Mouse (Mus musculus) heart, postnatal 36 days (tissue): Measurements from ENCODE around the gene Tmigd3. TPM values are rescaled to one million over a fixed set of nuclear protein-coding genes. Genes with fewer than 3 reads are reported as not detected.
"Not testable (repeated sequence)": the region's sequence is repeated elsewhere in the genome, so short reads cannot be mapped to it uniquely, and the experiment has no call there.

Source experiments
- DNase-seq, 2 experiments: peaks; one replicate each; pipeline ENCODE4 v3.0.0; 2021 to 2022
- intact Hi-C: fragments of 180-260 bp; cut with DNase I; formaldehyde crosslinking; loops from one replicate; pipeline ENCODE4 v1.15.1; 2025
- total RNA-seq, 2 experiments: library from RNA; stranded (reverse); gene quantifications; 2 replicates each; pipeline ENCODE4 v1.2.3; 2021

Gene Tmigd3
- total RNA-seq, 2 experiments from 2014 or later, result 0.49 TPM; not detected in 1

GRCm38 (mm10) chr3:105899394-105900147, 28.9 kb downstream of the Tmigd3 start:
- DNase-seq, result peak; percentile 83 to 89
- intact Hi-C loops, result loop anchor here (1.0 to 10.0 kb wide), 4 partner anchors 127 to 445 kb away; partner anchors contain the start of gene Kcnd3

- DNase-seq, result no peak
- intact Hi-C loops, result loop anchor here (10.0 kb wide), 1 partner anchor 445 kb away; the partner anchor contains the start of gene Kcnd3
Measured at GRCm38 (mm10) chr3:105900266-105900665, 29.6 kb downstream of the Tmigd3 start.

- intact Hi-C loops, result loop anchor here (10.0 kb wide), 1 partner anchor 446 kb away; the partner anchor contains the start of gene Kcnd3
- DNase-seq, result no peak
Measured at GRCm38 (mm10) chr3:105900716-105901115, 30.0 kb downstream of the Tmigd3 start.

- intact Hi-C loops, result loop anchor here (10.0 kb wide), 1 partner anchor 447 kb away; the partner anchor contains the start of gene Kcnd3
Measured at GRCm38 (mm10) chr3:105901468-105901867, 30.8 kb downstream of the Tmigd3 start.

DNA sequence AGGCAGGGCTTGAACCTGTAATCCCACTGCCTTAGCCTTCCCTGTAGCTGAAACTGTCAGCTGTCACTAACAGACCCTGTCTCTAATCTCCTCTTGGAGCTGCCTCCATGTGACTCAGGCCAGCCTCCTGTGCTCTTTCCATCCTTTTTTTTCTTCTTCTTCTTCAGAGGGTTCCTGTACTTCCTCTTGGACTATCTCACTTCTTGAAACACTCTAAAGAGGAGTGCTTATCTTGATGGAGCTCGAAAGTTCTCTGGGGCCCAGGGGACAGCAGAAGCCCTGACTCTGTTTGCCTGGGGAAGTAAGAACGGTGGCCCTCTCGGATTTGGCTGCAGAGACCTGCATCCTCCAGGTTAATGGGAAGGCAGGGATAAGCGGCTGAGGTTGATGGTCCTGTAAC, 33.5 kb downstream of the Tmigd3 start:
- intact Hi-C loops, result loop anchor here (10.0 kb wide), 1 partner anchor 449 kb away; the partner anchor contains the start of gene Kcnd3
- DNase-seq, result no peak

More at GRCm38 (mm10) chr3:105901468-105901867, 30.8 kb downstream of the Tmigd3 start:
- no peak for DNase-seq

GRCm38 (mm10) chr3:105904721-105905120, 34.0 kb downstream of the Tmigd3 start:
- no peak for DNase-seq
- intact Hi-C loops, result loop anchor here (10.0 kb wide), 1 partner anchor 450 kb away; the partner anchor contains the start of gene Kcnd3

GRCm38 (mm10) chr3:105907956-105908655, 37.4 kb downstream of the Tmigd3 start:
- no peak for DNase-seq
- intact Hi-C loops, result loop anchor here (10.0 kb wide), 1 partner anchor 453 kb away; the partner anchor contains the start of gene Kcnd3

- intact Hi-C loops, result loop anchor here (10.0 kb wide), 1 partner anchor 454 kb away; the partner anchor contains the start of gene Kcnd3
Measured at GRCm38 (mm10) chr3:105908976-105909375, 38.3 kb downstream of the Tmigd3 start.

GRCm38 (mm10) chr3:105910519-105911190, 40.0 kb downstream of the Tmigd3 start:
- intact Hi-C loops, result no loop called here
- no peak for DNase-seq

More at GRCm38 (mm10) chr3:105908976-105909375, 38.3 kb downstream of the Tmigd3 start:
- DNase-seq, result no peak

- DNase-seq, result no peak
- intact Hi-C loops, result no loop called here
Measured at GRCm38 (mm10) chr3:105912097-105912880, 41.6 kb downstream of the Tmigd3 start.

GRCm38 (mm10) chr3:105913839-105914681, 43.4 kb downstream of the Tmigd3 start:
- no peak for DNase-seq
- intact Hi-C loops, result no loop called here

- intact Hi-C loops, result no loop called here
- DNase-seq, result no peak
Measured at GRCm38 (mm10) chr3:105915281-105915680, 44.6 kb downstream of the Tmigd3 start.

DNA sequence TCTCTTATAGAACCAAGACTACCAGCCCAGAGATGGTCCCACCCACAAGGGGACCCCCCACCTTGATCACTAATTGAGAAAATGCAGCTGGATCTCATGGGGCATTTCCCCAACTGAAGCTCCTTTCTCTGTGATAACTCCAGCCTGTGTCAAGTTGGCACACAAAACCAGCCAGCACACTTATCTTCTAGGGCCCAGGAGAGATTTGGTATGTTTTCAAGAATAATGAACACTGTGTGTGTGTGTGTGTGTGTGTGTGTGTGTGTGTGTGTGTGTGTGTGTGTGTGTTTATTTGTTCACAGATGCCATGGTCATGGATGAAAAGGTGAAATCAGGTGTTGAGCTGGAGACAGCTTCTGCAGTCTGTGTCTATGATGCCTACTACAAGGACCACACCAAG, 45.8 kb downstream of the Tmigd3 start:
- intact Hi-C loops, DNase-seq: not testable (repeated sequence)

- intact Hi-C loops, result no loop called here
Measured at GRCm38 (mm10) chr3:105917656-105918354, 47.1 kb downstream of the Tmigd3 start.

DNA sequence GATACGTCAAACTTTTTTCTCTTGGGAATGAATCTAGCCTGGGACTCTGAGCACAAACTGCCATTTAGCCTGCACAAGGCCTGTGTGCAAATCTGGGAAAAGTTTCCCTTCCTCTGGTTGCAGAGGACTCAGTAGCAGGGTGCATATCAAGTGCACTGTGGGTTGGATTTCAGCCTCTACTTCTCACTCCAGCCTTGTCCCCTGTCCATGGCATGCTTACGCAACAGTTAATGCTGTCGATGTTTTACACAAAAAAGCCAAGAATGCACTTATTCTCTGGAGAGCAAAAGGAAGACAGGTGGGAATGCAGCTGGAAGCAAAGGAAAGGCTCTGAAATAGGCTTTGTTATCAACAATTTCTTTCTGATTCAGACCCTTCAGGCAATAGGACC, 47.6 kb downstream of the Tmigd3 start:
- DNase-seq, result no peak
- intact Hi-C loops, result no loop called here

More at GRCm38 (mm10) chr3:105917656-105918354, 47.1 kb downstream of the Tmigd3 start:
- DNase-seq, result no peak

DNA sequence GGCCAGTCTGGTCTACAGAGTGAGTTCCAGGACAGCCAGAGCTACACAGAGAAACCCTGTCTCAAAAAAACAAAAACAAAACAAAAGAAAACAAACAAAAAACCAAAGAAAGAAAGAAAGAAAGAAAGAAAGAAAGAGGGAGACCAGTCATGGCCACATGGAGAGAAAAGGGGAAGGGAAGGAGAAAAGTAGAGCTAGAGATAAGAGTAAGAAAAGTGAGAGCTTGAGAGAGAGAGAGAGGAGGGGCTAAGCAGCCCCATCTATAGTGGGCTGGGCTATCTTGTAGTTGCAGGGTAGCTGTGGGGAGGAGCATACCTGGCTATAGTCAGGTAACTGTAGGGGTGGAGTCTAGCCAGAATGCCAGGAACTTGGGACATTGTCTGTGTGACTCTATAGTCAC, 50.0 kb downstream of the Tmigd3 start:
- intact Hi-C loops, DNase-seq: not testable (repeated sequence)

- DNase-seq, result no peak
- intact Hi-C loops, result no loop called here
Measured at GRCm38 (mm10) chr3:105921959-105922358, 51.3 kb downstream of the Tmigd3 start.

DNA sequence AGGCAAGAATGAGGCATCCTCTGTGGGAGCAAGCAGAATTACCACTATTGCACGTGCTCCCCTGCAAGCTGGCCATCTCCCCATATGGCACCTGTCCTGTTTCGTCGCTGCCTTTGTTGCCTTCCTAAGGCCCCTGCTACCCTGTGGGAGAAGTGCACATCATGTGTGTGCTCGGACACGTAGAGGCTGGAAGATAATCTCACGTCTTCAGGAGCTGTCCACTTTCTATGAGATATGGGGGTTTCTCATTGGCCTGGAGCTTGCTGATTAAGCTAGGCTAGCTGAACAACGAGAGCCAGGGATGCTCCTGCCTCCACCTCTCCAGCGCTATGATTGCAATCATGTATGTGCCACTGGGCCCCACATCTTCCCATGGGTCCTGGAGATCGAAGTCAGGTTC, 53.9 kb downstream of the Tmigd3 start:
- intact Hi-C loops, result no loop called here
- DNase-seq, result no peak
